Mouse (Mus musculus): ENCODE data around the gene Glt1d1.

Gene Glt1d1

DNA sequence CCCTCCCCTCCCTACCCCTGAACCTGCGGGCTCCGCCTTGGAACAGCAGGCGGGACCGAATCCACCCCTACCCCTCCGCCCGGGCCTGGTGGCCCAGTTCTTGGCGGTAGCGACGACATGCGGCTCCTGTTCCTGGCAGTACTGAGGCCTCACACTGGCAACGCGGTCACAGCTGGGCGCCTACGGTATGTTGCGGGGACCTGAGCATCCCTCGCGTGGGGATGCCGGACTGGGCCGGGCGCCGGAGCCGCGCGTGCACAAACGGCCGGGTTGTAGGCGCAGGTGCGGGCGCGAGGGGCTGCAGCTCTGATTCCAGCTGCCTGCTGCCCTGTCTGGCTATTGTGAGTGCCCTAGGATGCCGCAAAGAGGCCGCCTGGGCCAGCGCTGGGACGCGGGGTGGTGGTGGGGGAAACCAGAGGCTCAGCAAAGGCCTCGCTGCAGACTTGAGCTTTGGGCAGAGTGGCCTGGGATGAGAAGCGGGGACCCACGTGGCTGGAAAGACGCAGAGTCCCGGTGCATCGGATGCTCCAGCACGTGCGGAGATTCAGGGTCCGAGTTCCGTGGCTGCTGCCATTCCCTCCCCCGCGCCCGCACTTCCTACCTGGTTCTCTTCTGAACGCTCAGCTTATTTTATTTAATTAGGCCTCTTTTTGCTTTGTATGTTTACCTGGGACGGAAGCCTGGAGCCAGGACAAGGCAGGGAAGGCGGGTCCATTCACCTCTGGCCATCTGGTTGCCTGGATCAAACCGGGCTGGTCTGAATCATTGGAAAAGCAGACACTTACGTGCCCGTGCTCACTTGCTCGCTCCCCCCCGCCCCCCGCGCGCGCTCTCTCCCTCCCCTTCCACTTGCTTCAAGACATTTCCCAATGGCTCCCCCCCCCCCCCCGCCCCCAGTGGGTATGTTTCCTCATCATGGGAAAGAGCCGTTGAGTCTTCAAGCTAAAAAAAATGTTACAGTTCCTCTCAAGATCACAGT is at the start of gene Glt1d1, which contains the start of gene Slc15a4:
Gene Glt1d1 (plus strand): TSS at position 96 of the 979 bp plus-strand sequence.
Gene Slc15a4 (minus strand): TSS at position 731 of the 979 bp plus-strand sequence.
- DNase-seq (ENCODE audit: low spot score): no peak

DNA sequence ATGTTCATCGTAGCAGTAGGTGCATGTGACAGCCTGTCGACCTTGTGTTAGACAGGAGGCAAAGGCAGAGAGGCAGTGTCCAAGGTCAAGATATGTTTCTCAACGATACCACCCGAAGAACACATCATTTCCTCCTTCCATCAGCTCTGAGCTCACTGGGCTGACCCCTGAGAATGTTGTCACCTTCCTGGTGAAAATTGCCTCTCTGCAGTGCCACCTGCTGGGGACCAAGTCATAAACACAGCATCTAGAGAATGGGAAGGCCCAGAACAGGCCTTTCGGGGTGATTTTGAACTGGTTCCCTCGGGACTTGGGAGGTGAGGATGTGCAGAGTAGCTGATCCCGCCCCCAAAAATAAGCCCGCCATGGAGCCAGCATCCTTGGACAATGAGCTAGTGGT is 48.4 kb upstream of the Glt1d1 start:
- DNase-seq (ENCODE audit: low spot score): no peak

DNA sequence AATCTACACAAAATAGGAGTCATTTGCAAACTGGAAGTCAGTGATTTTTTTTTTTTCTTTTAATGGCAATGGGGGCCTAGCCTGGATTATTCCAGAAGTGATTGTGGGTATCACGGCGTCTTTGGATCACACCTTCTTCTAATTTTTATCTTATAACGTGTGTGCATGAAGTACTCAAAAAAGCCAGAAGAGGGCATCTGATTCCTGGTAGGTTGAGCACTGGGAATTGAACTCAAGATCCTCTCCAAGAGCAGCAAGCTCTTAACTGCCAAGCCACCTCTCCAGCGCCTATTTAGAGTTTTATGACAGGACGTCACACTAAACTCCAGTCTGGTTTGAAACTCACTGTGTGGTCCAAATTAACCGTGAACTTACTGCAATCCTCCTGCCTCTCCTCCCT is 44.2 kb upstream of the Glt1d1 start:
- DNase-seq (ENCODE audit: low spot score): no peak

DNA sequence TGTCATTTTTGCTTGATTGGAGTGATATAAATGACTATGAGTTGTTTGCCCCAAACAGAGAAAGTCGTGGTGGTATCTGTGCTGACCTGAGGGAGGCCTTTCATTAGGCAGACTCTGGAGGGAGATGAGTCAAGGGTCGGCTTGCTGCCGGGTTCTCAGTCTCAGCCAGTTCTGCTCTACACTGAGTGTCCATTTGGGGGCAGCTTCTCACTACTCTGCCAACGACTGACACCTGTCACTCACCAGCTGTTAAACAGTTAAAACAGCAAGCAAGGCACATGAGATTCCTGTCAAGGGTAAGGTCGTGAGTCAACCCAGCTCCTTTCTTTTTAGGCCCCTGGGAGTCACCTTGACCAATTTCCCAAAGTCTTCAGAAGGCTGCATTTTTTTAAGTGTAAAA is 39.7 kb upstream of the Glt1d1 start:
- no peak for DNase-seq (ENCODE audit: low spot score)

DNA sequence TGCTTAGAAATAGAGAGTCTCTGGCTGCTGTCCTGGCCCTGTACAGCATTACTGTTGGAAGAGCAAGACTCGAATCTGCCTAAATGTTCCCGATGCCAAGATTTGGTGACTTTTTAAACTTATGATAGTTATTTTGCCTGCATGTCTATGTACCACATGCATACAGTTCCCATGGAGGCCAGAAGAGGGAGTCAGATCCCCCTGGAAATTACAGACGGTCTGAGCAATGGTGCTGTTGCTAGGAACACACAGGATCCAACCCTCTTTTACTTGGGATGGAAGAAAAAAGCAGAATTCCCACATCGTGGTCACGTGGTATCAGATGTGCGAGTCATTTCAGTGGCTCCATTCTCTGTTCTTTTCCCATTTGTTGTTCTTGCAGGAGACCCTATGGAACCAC is 39.2 kb upstream of the Glt1d1 start:
- DNase-seq (ENCODE audit: low spot score): peak; percentile 39

DNA sequence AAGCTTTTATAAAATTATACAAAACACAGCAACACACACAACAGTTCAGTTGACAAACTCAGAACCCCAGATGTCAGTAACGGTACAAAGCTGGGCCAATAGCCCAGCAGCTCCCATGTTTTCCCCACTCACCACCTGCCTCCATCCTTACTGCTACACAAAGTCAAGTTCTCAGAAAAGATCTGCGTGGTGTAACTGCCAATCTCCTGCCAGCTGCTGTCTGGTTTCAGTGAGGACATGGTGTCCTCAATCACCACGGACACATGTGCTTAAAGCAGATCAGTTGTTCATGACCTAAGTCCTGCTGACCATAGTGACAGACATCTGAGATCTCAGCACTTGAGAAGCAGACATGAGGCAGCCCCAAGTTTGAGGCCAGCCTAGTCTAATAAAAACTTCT is 36.4 kb upstream of the Glt1d1 start:
- DNase-seq (ENCODE audit: low spot score): no peak

DNA sequence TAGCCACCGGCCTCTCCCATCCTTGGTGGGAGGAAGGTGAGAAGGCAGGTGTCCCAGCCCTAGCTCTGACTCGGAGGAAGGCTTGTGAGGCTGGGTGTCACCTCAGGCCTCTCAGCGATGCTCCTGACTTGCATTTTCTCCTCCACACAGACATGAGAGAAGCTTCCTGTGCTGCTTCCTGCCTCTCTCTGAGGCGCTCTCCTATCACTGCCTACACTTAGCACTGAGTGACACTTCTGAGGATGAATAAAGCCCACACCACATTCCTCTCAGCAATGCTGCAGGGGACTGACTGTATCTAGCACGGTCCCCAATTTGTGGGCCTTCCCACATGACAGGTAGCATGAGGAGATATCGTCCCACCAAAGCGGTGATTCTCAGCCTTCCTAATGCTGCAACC is 35.2 kb upstream of the Glt1d1 start:
- no peak for DNase-seq (ENCODE audit: low spot score)

DNA sequence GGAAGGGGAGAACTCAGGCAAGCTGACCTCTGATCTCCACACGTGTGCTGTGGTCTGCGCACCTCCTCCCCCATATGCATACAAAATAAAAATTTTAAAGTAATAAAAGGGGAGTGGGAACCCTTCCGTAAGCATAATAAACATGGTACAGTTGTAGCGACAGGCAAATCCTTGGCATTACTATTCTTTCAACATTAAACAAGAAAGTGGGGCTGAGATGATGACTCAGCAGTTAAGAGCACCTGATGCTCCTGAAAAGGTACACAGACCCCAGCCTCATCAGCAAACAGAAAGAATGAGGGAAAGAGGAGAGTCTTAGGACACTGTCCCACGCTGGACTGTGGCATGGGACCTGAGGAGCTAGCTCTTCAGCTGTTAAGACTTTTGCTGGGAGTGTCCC is 29.1 kb upstream of the Glt1d1 start:
- no peak for DNase-seq (ENCODE audit: low spot score)

DNA sequence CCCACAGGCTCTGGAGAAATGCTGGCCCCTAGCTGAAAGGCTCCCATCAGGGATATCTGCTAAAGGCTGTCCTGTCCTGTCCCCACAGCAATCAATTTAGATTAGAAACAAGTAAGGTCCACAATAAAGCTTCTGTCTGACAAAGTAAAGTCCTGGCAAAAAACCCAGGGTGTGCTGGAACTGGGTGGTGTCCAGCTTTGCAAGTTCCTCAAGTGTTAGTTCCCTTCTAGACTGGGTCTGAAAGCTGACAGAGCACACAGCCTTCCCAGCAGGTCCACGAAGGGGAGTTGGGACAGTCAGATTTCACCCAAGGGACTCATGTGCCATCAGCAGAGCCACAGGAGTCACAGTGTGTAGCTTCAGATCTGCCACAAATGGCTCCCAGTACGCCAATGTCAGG is 24.6 kb upstream of the Glt1d1 start:
- DNase-seq (ENCODE audit: low spot score): no peak

DNA sequence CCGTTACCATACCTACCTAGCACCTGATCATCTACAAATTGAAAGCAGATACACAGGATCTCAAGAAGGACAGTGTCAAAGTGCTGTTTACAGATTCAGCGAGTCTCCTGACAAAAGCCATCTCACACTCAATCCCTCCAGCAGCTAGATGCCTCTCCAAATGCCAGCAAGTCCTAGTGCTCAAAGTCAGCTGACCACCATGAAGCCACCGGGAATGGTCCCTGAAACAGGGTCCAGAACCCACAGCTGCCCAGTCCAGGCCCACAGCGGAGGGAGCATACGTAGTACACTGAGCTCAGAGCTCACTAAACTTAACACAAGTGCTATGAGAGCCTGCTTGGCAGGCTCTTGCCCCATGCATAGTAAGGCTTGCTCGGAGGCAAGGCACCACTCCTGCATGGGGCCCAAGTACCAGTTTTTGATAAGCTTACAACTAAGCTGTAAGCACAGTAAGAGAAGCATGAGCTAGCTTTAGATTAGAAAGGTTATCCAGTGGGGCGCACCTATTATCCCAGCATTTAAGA is 22.8 kb upstream of the Glt1d1 start:
- DNase-seq (ENCODE audit: low spot score): no peak

DNA sequence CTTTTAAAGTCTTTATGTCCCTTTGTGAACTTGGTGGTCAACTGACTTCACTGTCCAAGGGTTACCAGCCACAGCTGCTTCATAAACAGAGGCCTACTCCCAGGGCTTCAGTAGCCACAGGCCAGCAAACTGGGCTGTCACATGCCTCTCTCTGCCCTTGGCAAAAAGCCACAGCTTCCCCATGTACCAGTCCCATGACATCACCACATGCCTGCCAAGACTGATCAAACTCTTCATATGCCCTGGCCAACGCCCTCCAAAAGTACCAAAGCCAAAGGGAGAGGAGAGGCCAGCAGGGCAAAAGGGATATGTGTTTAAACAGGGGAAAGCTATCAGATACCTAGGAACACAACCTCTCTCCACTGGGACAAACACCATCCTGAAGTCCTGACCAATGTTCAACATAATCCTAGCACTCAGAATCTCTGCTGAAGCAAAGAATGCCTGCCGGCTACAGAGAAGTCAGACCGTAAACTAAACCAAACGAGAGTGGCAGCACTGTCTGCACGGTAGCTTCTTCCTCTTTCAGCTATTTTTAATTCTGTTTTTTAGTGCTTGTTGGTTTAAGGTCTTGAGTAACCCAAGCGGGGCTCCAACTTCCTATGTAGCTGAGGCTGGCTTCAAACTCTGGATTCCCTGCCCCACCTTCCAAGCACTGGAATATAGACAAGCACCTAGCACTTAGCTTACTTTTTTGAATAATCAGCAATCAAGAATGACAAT is 21.1 kb upstream of the Glt1d1 start:
- DNase-seq (ENCODE audit: low spot score): peak; percentile 98

DNA sequence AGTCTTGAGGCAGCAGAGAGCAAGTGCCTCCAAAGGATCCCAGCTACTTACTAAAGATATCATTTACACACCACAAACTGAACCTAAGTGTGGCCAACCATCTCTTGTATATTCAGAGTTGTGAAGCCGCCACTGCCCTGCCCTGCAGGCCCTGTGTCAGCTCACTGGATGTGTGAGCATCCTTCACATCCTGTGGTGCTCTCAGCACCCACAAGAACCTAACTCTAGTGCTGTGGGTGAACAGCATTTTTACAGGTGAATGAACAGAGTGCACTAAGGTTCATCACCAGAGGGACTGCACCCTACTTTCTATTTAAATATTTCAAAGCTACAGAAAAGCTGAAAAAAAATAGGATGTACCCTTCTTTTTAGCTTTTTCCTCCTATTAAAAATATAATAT is 20.2 kb upstream of the Glt1d1 start:
- no peak for DNase-seq (ENCODE audit: low spot score)

DNA sequence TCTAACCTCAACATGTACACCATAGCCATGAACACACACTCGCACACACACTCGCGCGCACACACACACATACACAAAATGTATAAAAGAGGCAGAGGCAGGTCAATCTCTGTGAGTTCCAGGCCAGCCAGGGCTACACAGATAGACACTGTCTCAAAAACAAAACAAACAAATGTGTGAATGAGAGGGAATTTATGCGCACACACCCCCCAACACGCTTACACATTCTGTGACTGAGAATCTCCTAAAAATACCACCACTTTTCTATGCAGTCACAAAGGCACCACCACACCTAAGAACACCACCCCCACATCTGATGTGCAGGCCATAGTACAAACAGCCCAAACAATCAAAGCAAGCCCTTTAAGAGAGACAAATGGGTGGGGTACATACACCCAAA is 19.7 kb upstream of the Glt1d1 start:
- DNase-seq (ENCODE audit: low spot score): no peak

DNA sequence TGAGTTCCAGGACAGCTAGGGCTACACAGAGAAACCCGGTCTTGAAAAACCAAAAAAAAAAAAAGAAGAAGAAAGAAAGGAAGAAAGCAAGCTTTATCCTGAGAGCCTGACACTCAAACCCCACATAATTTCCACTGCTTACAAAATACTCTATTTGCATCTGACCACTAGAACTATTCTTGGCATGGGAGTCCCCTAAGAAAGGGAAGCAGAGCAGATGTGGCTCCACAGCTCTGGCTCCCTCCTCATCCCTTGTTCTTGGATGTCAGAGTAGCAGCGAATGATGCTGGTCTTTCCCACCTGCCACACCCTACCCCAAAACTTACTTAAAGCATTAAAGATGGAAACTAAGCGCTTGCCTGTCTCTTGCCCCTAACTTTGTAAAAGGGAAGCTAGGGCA is 16.6 kb upstream of the Glt1d1 start:
- DNase-seq (ENCODE audit: low spot score): no peak

DNA sequence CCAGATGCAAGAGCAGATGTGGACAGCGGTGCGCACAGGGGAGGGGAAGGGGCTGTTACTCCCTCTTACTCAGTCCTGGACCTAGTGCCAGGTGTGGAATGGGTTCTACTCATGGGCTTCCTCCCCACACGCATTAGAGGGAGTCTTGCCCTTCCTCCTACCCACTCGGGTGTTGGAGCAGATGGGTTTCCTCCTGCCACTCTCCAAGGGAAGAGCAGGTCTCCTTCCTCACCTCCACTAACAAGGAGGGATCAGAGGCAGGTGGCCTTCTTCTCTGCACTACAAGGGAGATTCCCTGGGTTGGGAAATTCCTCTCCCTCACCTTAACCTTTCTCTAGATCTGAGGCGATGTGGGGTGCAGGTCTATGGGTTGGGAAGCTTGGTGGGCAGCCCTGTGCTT is 15.9 kb upstream of the Glt1d1 start:
- DNase-seq (ENCODE audit: low spot score): no peak

DNA sequence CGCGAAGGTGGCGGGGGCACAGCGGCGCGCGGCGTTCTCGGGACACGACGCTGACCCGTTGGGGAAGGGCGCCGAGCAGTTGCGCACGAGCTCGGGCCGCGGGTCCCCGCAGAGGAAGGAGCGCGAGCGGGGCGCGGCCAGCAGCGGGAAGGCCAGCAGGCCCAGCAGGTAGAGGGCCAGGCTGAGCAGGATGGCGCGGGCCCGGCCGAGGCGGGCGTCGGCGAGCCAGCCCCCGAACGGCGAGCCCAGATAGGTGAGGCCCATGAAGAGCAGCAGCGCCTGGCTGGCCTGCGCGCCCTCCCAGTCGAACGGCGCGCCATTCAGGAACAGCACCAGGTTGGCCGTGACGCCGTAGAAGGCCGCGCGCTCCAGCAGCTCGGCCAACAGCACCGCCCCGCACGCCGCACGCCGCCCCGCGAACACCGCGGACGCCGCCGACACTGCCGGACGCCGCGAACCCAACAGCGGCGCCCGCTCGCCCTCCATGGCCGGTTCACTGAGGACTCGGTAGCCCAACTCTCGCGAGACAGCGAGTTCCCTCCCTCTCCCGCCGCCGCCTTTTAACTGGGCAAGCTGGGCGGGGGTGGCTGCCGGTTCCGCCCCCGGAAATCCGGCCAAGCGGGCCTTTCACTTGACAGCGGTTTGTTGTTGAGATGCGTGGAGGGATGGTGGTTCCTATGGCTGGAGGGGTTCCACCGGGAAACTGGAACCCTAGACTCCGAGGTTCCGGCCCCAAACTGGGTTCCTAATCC is 15.0 kb upstream of the Glt1d1 start:
- DNase-seq (ENCODE audit: low spot score): peak; percentile 98

DNA sequence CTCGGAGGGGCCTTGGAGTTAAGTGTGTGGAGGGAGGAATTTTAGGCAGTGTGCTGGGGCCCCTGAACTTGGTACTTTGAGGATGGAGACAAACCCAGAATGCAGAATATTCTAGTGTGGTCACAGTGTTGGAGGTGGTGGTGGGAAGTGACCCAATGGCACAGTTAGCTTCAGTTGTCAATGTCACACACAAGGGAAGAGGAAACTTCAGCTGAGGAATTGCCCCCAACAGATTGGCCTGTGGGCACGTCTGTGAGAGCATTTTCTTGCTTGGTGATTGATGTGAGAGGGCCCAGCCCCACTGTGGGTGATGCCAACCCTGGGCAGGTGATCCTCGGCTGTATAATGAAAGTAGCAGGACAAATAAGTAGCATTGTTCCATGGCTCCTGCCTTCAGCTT is 13.2 kb upstream of the Glt1d1 start:
- DNase-seq (ENCODE audit: low spot score): no peak

DNA sequence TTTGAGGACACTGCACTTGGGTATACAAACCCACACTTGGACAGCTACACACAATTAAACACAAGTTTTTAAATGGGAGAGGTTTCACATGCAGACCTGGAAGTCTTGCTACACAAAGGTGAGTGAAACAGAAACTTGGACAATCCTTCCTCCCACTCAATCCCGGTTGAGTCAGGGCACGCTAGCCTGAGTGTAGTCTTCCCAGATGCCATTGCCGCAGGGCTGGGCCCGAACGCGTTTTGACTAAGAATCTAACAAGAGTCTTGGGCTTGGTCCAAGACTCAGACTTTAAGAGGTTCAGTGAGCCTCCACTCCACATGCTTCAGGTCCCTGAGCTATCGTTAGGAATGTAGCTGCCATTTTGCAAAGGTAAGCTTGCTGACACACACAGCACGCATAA is 11.7 kb upstream of the Glt1d1 start:
- DNase-seq (ENCODE audit: low spot score): no peak

DNA sequence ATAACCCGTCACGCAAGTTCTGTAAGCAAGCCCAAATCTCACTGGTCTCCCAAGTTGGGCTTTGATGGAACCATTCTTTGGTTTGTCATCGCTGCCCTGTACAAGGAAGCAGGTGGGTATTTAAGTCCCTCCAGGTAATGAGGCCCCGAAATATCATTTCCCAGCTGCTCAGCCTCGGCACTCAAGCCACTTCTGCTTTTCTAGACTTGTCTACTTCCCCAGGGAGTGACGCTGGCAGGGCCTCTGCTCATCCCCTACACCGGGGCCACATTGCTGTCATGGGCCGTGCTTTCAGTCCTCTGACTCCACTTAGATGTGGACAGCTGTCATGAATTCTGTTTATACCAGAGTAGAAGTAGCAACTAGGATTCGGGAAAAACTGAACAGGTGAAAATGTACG is 11.0 kb upstream of the Glt1d1 start:
- no peak for DNase-seq (ENCODE audit: low spot score)

DNA sequence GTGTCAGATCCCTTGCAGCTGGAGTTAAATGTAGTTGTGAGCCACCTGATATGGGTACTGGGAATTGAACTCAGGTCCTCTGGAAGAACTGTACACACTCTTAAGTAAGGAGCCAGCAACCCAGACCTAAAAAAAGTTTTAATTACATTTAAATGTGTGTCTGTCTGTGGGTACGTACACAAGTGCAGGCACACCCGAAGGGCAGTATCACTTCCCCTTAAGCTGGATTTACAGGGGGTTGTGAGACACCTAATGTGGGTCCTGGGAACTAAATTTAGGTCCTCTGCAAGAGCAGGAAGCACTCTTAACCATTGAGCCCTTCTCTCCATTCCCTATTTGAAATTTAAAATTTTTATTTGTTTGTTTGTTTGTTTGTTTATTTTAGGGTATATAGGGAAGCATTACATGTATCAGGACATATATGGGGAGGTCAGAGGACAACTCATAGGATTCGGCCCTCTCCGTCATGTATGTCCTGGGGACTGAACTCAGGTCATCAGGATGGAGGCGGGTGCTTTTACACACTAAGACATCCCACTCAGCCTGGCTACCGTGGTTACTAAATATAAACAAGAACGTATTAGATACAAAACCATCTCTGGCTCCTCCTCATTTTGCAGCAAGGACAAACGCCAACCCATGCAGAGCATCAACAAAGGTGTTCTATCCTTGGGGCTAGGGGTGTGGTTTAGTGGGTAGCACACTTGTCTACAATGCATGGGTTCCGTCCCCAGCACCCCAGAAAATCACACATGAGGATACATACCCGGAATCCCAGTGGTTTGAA is 7.4 kb upstream of the Glt1d1 start:
- no peak for DNase-seq (ENCODE audit: low spot score)

DNA sequence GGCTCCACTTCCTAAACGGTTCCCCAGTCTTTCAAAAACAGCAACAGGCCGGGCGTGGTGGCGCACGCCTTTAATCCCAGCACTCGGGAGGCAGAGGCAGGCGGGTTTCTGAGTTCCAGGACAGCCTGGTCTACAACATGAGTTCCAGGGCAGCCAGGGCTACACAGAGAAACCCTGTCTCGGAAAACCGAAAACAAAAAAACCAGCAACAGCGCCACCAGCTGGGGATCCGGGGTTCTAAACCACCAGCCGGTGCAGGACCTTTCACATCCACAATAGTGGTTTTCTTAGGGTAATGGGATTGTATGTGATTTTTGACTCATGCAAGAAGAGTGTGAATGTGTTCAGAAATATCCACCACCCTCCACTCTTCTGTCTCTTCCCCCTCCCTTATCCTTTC is 4.8 kb upstream of the Glt1d1 start:
- DNase-seq (ENCODE audit: low spot score): no peak
